Comparison of ENCODE assay signal across 40 mouse cellular contexts in genomic region chr12:78645282-78645681, GRCm38 (mm10). TPM values are rescaled to one million over a fixed set of nuclear protein-coding genes. Genes with fewer than 3 reads are reported as not detected.
"Had no signal": no experiment of that assay in that cellular context is flagged by ENCODE, and none has a peak within 500 bp of the region (broad histone marks: within the 10 kb centered on the region; RNA-seq: fewer than 3 reads in every experiment).

No protein-coding gene starts in this region.

- DNase-seq: heart, postnatal 10 days; heart, postnatal 14 days; heart, postnatal 36 days; heart, postnatal 4 days; kidney, adult 11 months; kidney, adult 18-20 months; kidney, adult 2 months; kidney, adult 8-10 months; kidney, adult 9 months; kidney, postnatal 10 days; kidney, postnatal 14 days; kidney, postnatal 25 days; kidney, postnatal 36 days; kidney, postnatal 4 days; layer of hippocampus, adult 9-11 months; layer of hippocampus, postnatal 36 days had no signal

- H3K4me3 ChIP-seq: heart, embryonic 12.5 days; heart, embryonic 13.5 days; heart, embryonic 15.5 days; hindbrain, embryonic 10.5 days; hindbrain, embryonic 12.5 days; hindbrain, embryonic 13.5 days; hindbrain, embryonic 15.5 days; intestine, embryonic 15.5 days; kidney, embryonic 15.5 days; layer of hippocampus, adult 2 months; left cerebral cortex, adult 2 months had no signal

- H3K9ac ChIP-seq: heart, embryonic 12.5 days; heart, embryonic 13.5 days; heart, embryonic 15.5 days; hindbrain, embryonic 12.5 days; hindbrain, embryonic 13.5 days; hindbrain, embryonic 14.5 days; hindbrain, embryonic 15.5 days; intestine, embryonic 15.5 days; kidney, embryonic 15.5 days had no signal

- H3K4me1 ChIP-seq: hindbrain, embryonic 10.5 days; hindbrain, embryonic 12.5 days; hindbrain, embryonic 13.5 days; hindbrain, embryonic 15.5 days; intestine, embryonic 15.5 days; kidney, embryonic 15.5 days had no signal

- H3K27me3 ChIP-seq: heart, embryonic 12.5 days; heart, embryonic 13.5 days; heart, embryonic 15.5 days; hindbrain, embryonic 12.5 days; hindbrain, embryonic 13.5 days; hindbrain, embryonic 15.5 days; intestine, embryonic 15.5 days; kidney, embryonic 15.5 days had no signal

- H3K36me3 ChIP-seq: heart, embryonic 12.5 days; heart, embryonic 13.5 days; heart, embryonic 15.5 days; hindbrain, embryonic 10.5 days; hindbrain, embryonic 12.5 days; hindbrain, embryonic 13.5 days; hindbrain, embryonic 15.5 days; intestine, embryonic 15.5 days; kidney, embryonic 15.5 days had no signal

- H3K27ac ChIP-seq: heart, embryonic 13.5 days; heart, embryonic 15.5 days; hindbrain, embryonic 10.5 days; hindbrain, embryonic 12.5 days; hindbrain, embryonic 13.5 days; hindbrain, embryonic 14.5 days; hindbrain, embryonic 15.5 days; hindbrain, postnatal 0 days; intestine, embryonic 15.5 days; kidney, embryonic 15.5 days; kidney, postnatal 0 days; layer of hippocampus, adult 2 months; left cerebral cortex, adult 2 months had no signal

- H3K9me3 ChIP-seq: heart, embryonic 12.5 days; heart, embryonic 13.5 days; heart, embryonic 15.5 days; hindbrain, embryonic 10.5 days; hindbrain, embryonic 12.5 days; hindbrain, embryonic 13.5 days; hindbrain, embryonic 15.5 days; intestine, embryonic 15.5 days; kidney, embryonic 15.5 days had no signal

RNA-seq across cellular contexts. Expression of gene Fam71d, which starts 46.1 kb away (rescaled TPM):
- total RNA-seq: heart, postnatal 25 days; hematopoietic stem cell, adult 5-6 weeks; hindbrain, postnatal 0 days had no signal
- polyA plus RNA-seq: heart, embryonic 12.5 days; heart, embryonic 13.5 days; heart, embryonic 14.5 days; heart, embryonic 16.5 days; hindbrain, postnatal 0 days; inflammation-experienced regulatory T-cells, adult 6 months; intestine, embryonic 14.5 days; intestine, embryonic 15.5 days; intestine, embryonic 16.5 days; intestine, postnatal 0 days; kidney, embryonic 15.5 days; kidney, embryonic 16.5 days; kidney, postnatal 0 days; large intestine, adult 2 months had no signal
